Mouse (Mus musculus): ENCODE data around the gene Sumo3. TPM values are rescaled to one million over a fixed set of nuclear protein-coding genes. Genes with fewer than 3 reads are reported as not detected.

The Sumo3 gene
- polyA plus RNA-seq, 1 experiment from 2014 or later, result 314 TPM

GRCm38 (mm10) chr10:77624570-77624995 lies 18.7 kb downstream of the Sumo3 start:
- WGBS, result 73% methylated on average over 7 of the region's 7 CpGs
- H3K27me3 ChIP-seq (replicated peaks; ENCODE audit: control insufficient read depth, insufficient read depth, low read length), result no peaks in the 10 kb centered on the region
- peaks cover 11% of the 10 kb centered on the region for H3K36me3 ChIP-seq (ENCODE audit: control insufficient read depth, insufficient read depth, low read length)
- no peak overlapping the region for H3K27ac ChIP-seq (ENCODE audit: low read depth)
- no peak overlapping the region for H3K4me3 ChIP-seq (ENCODE audit: low read depth, low read length)
- peaks cover 20% of the 10 kb centered on the region; the same call in 1 of the 2 replicates for H3K4me1 ChIP-seq (replicated peaks; ENCODE audit: control insufficient read depth, insufficient read depth, low read length)
- ATAC-seq (replicated peaks; ENCODE audit: low FRiP score, low TSS enrichment, low read depth), result no peak
- H3K9ac ChIP-seq (ENCODE audit: low read length), result no peak overlapping the region
- H3K4me2 ChIP-seq (ENCODE audit: low read length), result no peak overlapping the region
- DNase-seq (ENCODE audit: low spot score), result no peak
- no peaks in the 10 kb centered on the region for H3K9me3 ChIP-seq (ENCODE audit: control insufficient read depth, low read length)

GRCm38 (mm10) chr10:77626036-77626435 lies 20.1 kb downstream of the Sumo3 start:
- Histone ChIP-seq H3K27me3 (replicated peaks; ENCODE audit: control insufficient read depth, insufficient read depth, low read length) (no peaks in the 10 kb centered on the region), H3K4me3 (ENCODE audit: low read depth, low read length) (no peak overlapping the region), H3K4me2 (ENCODE audit: low read length) (no peak overlapping the region), H3K36me3 (ENCODE audit: control insufficient read depth, insufficient read depth, low read length) (peaks cover 11% of the 10 kb centered on the region), H3K9ac (ENCODE audit: low read length) (no peak overlapping the region), H3K4me1 (replicated peaks; ENCODE audit: control insufficient read depth, insufficient read depth, low read length) (peaks cover 20% of the 10 kb centered on the region; the same call in 1 of the 2 replicates), H3K27ac (ENCODE audit: low read depth) (no peak overlapping the region), H3K9me3 (ENCODE audit: control insufficient read depth, low read length) (no peaks in the 10 kb centered on the region)
- WGBS, result 78% methylated on average over 7 of the region's 7 CpGs
- ATAC-seq (replicated peaks; ENCODE audit: low FRiP score, low TSS enrichment, low read depth) (no peak), DNase-seq (ENCODE audit: low spot score) (no peak)

- DNase-seq (ENCODE audit: low spot score) (no peak), ATAC-seq (replicated peaks; ENCODE audit: low FRiP score, low TSS enrichment, low read depth) (no peak)
- Histone ChIP-seq H3K27me3 (replicated peaks; ENCODE audit: control insufficient read depth, insufficient read depth, low read length) (no peaks in the 10 kb centered on the region), H3K27ac (ENCODE audit: low read depth) (no peak overlapping the region), H3K9ac (ENCODE audit: low read length) (no peak overlapping the region), H3K36me3 (ENCODE audit: control insufficient read depth, insufficient read depth, low read length) (peaks cover 16% of the 10 kb centered on the region), H3K4me3 (ENCODE audit: low read depth, low read length) (no peak overlapping the region), H3K4me2 (ENCODE audit: low read length) (no peak overlapping the region), H3K9me3 (ENCODE audit: control insufficient read depth, low read length) (no peaks in the 10 kb centered on the region), H3K4me1 (replicated peaks; ENCODE audit: control insufficient read depth, insufficient read depth, low read length) (peaks cover 20% of the 10 kb centered on the region; the same call in 1 of the 2 replicates)
- WGBS, result 78% methylated on average over 7 of the region's 7 CpGs
Observed at GRCm38 (mm10) chr10:77626591-77626990, 20.7 kb downstream of the Sumo3 start.

- DNase-seq (ENCODE audit: low spot score), result peak; percentile 88
- Histone ChIP-seq H3K9ac (ENCODE audit: low read length) (no peak overlapping the region), H3K4me2 (ENCODE audit: low read length) (no peak overlapping the region), H3K27me3 (replicated peaks; ENCODE audit: control insufficient read depth, insufficient read depth, low read length) (no peaks in the 10 kb centered on the region), H3K4me3 (ENCODE audit: low read depth, low read length) (no peak overlapping the region), H3K4me1 (replicated peaks; ENCODE audit: control insufficient read depth, insufficient read depth, low read length) (peaks cover 20% of the 10 kb centered on the region; the same call in 1 of the 2 replicates), H3K36me3 (ENCODE audit: control insufficient read depth, insufficient read depth, low read length) (peaks cover 24% of the 10 kb centered on the region), H3K9me3 (ENCODE audit: control insufficient read depth, low read length) (no peaks in the 10 kb centered on the region), H3K27ac (ENCODE audit: low read depth) (no peak overlapping the region)
- WGBS, result 54% methylated on average over 2 of the region's 2 CpGs
- peak; percentile 26 for ATAC-seq (replicated peaks; ENCODE audit: low FRiP score, low TSS enrichment, low read depth)
Observed at GRCm38 (mm10) chr10:77627497-77627896, 21.6 kb downstream of the Sumo3 start.

GRCm38 (mm10) chr10:77629163-77629562 lies 23.3 kb downstream of the Sumo3 start:
- Histone ChIP-seq H3K36me3 (ENCODE audit: control insufficient read depth, insufficient read depth, low read length) (peaks cover 37% of the 10 kb centered on the region), H3K4me3 (ENCODE audit: low read depth, low read length) (no peak overlapping the region), H3K9me3 (ENCODE audit: control insufficient read depth, low read length) (no peaks in the 10 kb centered on the region), H3K4me2 (ENCODE audit: low read length) (no peak overlapping the region), H3K9ac (ENCODE audit: low read length) (no peak overlapping the region), H3K27ac (ENCODE audit: low read depth) (no peak overlapping the region), H3K4me1 (replicated peaks; ENCODE audit: control insufficient read depth, insufficient read depth, low read length) (peaks cover 7% of the 10 kb centered on the region; the same call in 1 of the 2 replicates), H3K27me3 (replicated peaks; ENCODE audit: control insufficient read depth, insufficient read depth, low read length) (no peaks in the 10 kb centered on the region)
- 83% methylated on average over 3 of the region's 3 CpGs for WGBS
- no peak for ATAC-seq (replicated peaks; ENCODE audit: low FRiP score, low TSS enrichment, low read depth)
- DNase-seq (ENCODE audit: low spot score), result no peak

- no peak overlapping the region for H3K27ac ChIP-seq (ENCODE audit: low read depth)
- no peak overlapping the region for H3K9ac ChIP-seq (ENCODE audit: low read length)
- no peak for ATAC-seq (replicated peaks; ENCODE audit: low FRiP score, low TSS enrichment, low read depth)
- H3K4me1 ChIP-seq (replicated peaks; ENCODE audit: control insufficient read depth, insufficient read depth, low read length), result no peaks in the 10 kb centered on the region; the same call in 1 of the 2 replicates
- no peak for DNase-seq (ENCODE audit: low spot score)
- no peaks in the 10 kb centered on the region for H3K9me3 ChIP-seq (ENCODE audit: control insufficient read depth, low read length)
- no peaks in the 10 kb centered on the region for H3K27me3 ChIP-seq (replicated peaks; ENCODE audit: control insufficient read depth, insufficient read depth, low read length)
- 85% methylated on average over 1 of the region's 1 CpGs for WGBS
- H3K36me3 ChIP-seq (ENCODE audit: control insufficient read depth, insufficient read depth, low read length), result peaks cover 41% of the 10 kb centered on the region
- no peak overlapping the region for H3K4me2 ChIP-seq (ENCODE audit: low read length)
- H3K4me3 ChIP-seq (ENCODE audit: low read depth, low read length), result no peak overlapping the region
Observed at GRCm38 (mm10) chr10:77629970-77630369, 24.1 kb downstream of the Sumo3 start.

GRCm38 (mm10) chr10:77634016-77634415 lies 28.1 kb downstream of the Sumo3 start:
- Histone ChIP-seq H3K4me2 (ENCODE audit: low read length) (no peak overlapping the region), H3K9ac (ENCODE audit: low read length) (no peak overlapping the region), H3K36me3 (ENCODE audit: control insufficient read depth, insufficient read depth, low read length) (peaks cover 73% of the 10 kb centered on the region), H3K9me3 (ENCODE audit: control insufficient read depth, low read length) (no peaks in the 10 kb centered on the region), H3K27me3 (replicated peaks; ENCODE audit: control insufficient read depth, insufficient read depth, low read length) (no peaks in the 10 kb centered on the region), H3K4me3 (ENCODE audit: low read depth, low read length) (no peak overlapping the region), H3K4me1 (replicated peaks; ENCODE audit: control insufficient read depth, insufficient read depth, low read length) (no peaks in the 10 kb centered on the region; the same call in 1 of the 2 replicates), H3K27ac (ENCODE audit: low read depth) (no peak overlapping the region)
- 78% methylated on average over 6 of the region's 6 CpGs for WGBS
- ATAC-seq (replicated peaks; ENCODE audit: low FRiP score, low TSS enrichment, low read depth) (no peak), DNase-seq (ENCODE audit: low spot score) (no peak)

- Histone ChIP-seq H3K36me3 (ENCODE audit: control insufficient read depth, insufficient read depth, low read length) (peaks cover 73% of the 10 kb centered on the region), H3K27me3 (replicated peaks; ENCODE audit: control insufficient read depth, insufficient read depth, low read length) (no peaks in the 10 kb centered on the region), H3K27ac (ENCODE audit: low read depth) (no peak overlapping the region), H3K9me3 (ENCODE audit: control insufficient read depth, low read length) (no peaks in the 10 kb centered on the region), H3K4me2 (ENCODE audit: low read length) (no peak overlapping the region), H3K9ac (ENCODE audit: low read length) (no peak overlapping the region), H3K4me3 (ENCODE audit: low read depth, low read length) (no peak overlapping the region), H3K4me1 (replicated peaks; ENCODE audit: control insufficient read depth, insufficient read depth, low read length) (no peaks in the 10 kb centered on the region; the same call in 1 of the 2 replicates)
- WGBS, result 70% methylated on average over 13 of the region's 13 CpGs
- ATAC-seq (replicated peaks; ENCODE audit: low FRiP score, low TSS enrichment, low read depth) (no peak), DNase-seq (ENCODE audit: low spot score) (no peak)
Observed at GRCm38 (mm10) chr10:77634452-77635231, 28.7 kb downstream of the Sumo3 start.
